Comparison of ENCODE assay signal across 24 mouse cellular contexts in genomic region chr16:30425980-30426379, GRCm38 (mm10). TPM values are rescaled to one million over a fixed set of nuclear protein-coding genes. Genes with fewer than 3 reads are reported as not detected.
A peak's percentile ranks its signal among the peaks of the same experiment; 100 is the strongest.
DNase-seq lines count a peak whose midpoint lies in the region; ATAC-seq lines count a peak whose summit lies in the region.
"Had no signal": no experiment of that assay in that cellular context is flagged by ENCODE, and none has a peak within 500 bp of the region (broad histone marks: within the 10 kb centered on the region; RNA-seq: fewer than 3 reads in every experiment).

No protein-coding gene starts in this region.

- H3K9me3 ChIP-seq in liver, embryonic 15.5 days (replicated peaks): no peaks in the 10 kb centered on the region
- H3K9me3 ChIP-seq: forebrain, embryonic 13.5 days; heart, embryonic 15.5 days; megakaryocyte, embryonic 14.5 days; neural tube, embryonic 13.5 days had no signal

- H3K4me1 ChIP-seq in liver, embryonic 15.5 days (replicated peaks): peaks cover 43% of the 10 kb centered on the region
- H3K4me1 ChIP-seq: forebrain, embryonic 13.5 days; neural tube, embryonic 13.5 days had no signal

- peak; percentile 92 for ATAC-seq in erythroid progenitor cell, adult 5-6 weeks (replicated peaks; ENCODE audit: low FRiP score, poor library complexity, severe bottlenecking)
- ATAC-seq in liver, embryonic 15.5 days (ENCODE audit: insufficient read depth): peak; percentile 79
- ATAC-seq: forebrain, embryonic 13.5 days; inflammation-experienced regulatory T-cells, adult 6 months had no signal

- no peaks in the 10 kb centered on the region for H3K27me3 ChIP-seq in liver, embryonic 15.5 days
- H3K27me3 ChIP-seq: forebrain, embryonic 13.5 days; heart, embryonic 15.5 days; neural tube, embryonic 13.5 days had no signal

- H3K4me3 ChIP-seq in liver, embryonic 15.5 days (replicated peaks): no peak overlapping the region
- H3K4me3 ChIP-seq: forebrain, embryonic 13.5 days; gastrocnemius, adult 2 months; heart, embryonic 15.5 days; megakaryocyte, embryonic 14.5 days; neural tube, embryonic 13.5 days had no signal

- peak; percentile 38 for DNase-seq in ZHBTc4 (ENCODE audit: low read depth, low spot score)
- no peak for DNase-seq in cerebellum, postnatal 4 days (ENCODE audit: low spot score in 2 of 2)
- DNase-seq in kidney, postnatal 36 days: no peak
- no peak for DNase-seq in retina, embryonic 14.5 days (ENCODE audit: low spot score)
- no peak for DNase-seq in right cerebral cortex, postnatal 14 days
- DNase-seq: adrenal gland, adult 2 months; cerebellum, adult 8-10 months; gastrocnemius, adult 2 months; heart, postnatal 36 days; kidney, adult 2 months; lung, adult 18-20 months; lung, postnatal 10 days; midbrain, embryonic 14.5 days; right cerebral cortex, postnatal 4 days; thymus, postnatal 25 days had no signal

- peak overlapping the region; percentile 6 for H3K27ac ChIP-seq in liver, embryonic 15.5 days (replicated peaks)
- H3K27ac ChIP-seq: forebrain, embryonic 13.5 days; gastrocnemius, adult 2 months; heart, embryonic 15.5 days; hindbrain, embryonic 14.5 days; kidney, postnatal 0 days; neural tube, embryonic 13.5 days had no signal

- 21% methylated on average over 1 of the region's 1 CpGs for WGBS in liver, embryonic 15.5 days (ENCODE audit: insufficient replicate concordance)

- no peak overlapping the region for H3K4me2 ChIP-seq in liver, embryonic 15.5 days
- H3K4me2 ChIP-seq: forebrain, embryonic 13.5 days; heart, embryonic 15.5 days; hindbrain, embryonic 14.5 days; neural tube, embryonic 13.5 days had no signal

- H3K36me3 ChIP-seq in liver, embryonic 15.5 days (replicated peaks): no peaks in the 10 kb centered on the region
- H3K36me3 ChIP-seq: heart, embryonic 15.5 days; neural tube, embryonic 13.5 days had no signal

- H3K9ac ChIP-seq in liver, embryonic 15.5 days: no peak overlapping the region
- H3K9ac ChIP-seq: forebrain, embryonic 13.5 days; heart, embryonic 15.5 days; hindbrain, embryonic 14.5 days; neural tube, embryonic 13.5 days had no signal

RNA-seq across cellular contexts. Expression of gene Atp13a3, which starts 20.2 kb away (rescaled TPM):
- total RNA-seq in erythroid progenitor cell, adult 5-6 weeks (2015; ENCODE audit: low replicate concordance): 51.6 and 66.7 TPM in 2 replicates
- total RNA-seq in erythroid progenitor cell, adult 5-6 weeks (2017; ENCODE audit: low replicate concordance): 41.6 and 48.3 TPM in 2 replicates
- 6.2 and 6.5 TPM in 2 replicates for polyA plus RNA-seq in liver, embryonic 15.5 days (2015; fragmentation: Nextera tagmentation; extraction: Ambion mirVana)
